Mouse (Mus musculus): ENCODE measurements at regions not wholly inside any gene's neighbourhood (a gene's known extent, or its start where the extent isn't known, plus 50 kb on each side); places are given as distances from the start of the nearest gene placed in this dataset.
A peak's percentile ranks its signal among the peaks of the same experiment; 100 is the strongest.

GRCm38 (mm10) chr8:113250264-113250663 is 385.1 kb upstream of the Mon1b start:
- no peak for DNase-seq

- no peak for DNase-seq
Observed at GRCm38 (mm10) chr8:113254076-113254475, 381.3 kb upstream of the Mon1b start.

GRCm38 (mm10) chr8:113259477-113259876 is 375.9 kb upstream of the Mon1b start:
- DNase-seq = no peak

GRCm38 (mm10) chr8:113263296-113263695 is 372.1 kb upstream of the Mon1b start:
- no peak for DNase-seq

- DNase-seq = no peak
Observed at GRCm38 (mm10) chr8:113271262-113271661, 364.1 kb upstream of the Mon1b start.

GRCm38 (mm10) chr8:113300273-113300843 is 335.0 kb upstream of the Mon1b start:
- DNase-seq = no peak

DNA sequence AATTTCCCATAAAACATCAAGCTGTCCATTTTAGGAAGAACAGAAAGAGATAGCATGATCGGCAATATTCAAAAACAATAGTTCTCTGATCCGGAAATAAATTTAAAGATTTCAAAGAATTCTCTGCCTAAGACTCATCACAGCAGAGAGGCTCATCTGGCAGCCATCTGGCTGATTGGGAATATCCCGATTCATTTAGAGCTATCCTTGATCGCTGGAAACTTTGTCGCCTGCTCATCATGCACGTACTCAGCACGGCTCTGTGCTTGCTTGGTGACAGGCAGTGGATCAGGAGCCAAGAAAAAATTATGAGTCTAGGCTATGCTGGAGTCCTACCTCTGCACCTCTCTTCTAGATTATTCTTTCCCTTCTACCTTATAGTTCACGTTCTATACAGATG is 332.0 kb upstream of the Mon1b start:
- DNase-seq = no peak

DNA sequence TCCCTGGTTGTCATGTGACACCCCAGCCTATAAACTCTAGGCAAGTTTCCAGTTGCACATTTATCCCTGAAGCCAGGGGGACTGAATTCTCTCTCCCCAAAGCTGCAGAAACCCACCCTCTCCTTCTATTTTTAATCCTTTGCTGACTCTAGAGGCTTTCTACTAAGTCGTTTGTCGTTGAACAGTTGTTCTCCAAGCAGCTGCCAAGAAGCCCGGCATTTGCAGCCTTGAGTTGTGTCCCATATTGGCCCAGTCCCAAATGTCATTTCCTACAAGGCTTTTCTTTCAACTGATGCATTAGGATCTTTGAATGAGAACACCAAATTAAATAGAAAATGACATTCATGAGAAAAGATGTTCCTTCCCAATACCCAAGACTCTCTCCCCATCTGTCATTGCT is 318.2 kb upstream of the Mon1b start:
- peak; percentile 23 to 25 for DNase-seq

- DNase-seq = peak in 1 of 2 experiments; percentile 2
Observed at GRCm38 (mm10) chr8:113331576-113331975, 303.8 kb upstream of the Mon1b start.

GRCm38 (mm10) chr8:113341306-113341705 is 294.1 kb upstream of the Mon1b start:
- DNase-seq = no peak

- no peak for DNase-seq
Observed at GRCm38 (mm10) chr8:113361900-113362299, 273.5 kb upstream of the Mon1b start.

DNA sequence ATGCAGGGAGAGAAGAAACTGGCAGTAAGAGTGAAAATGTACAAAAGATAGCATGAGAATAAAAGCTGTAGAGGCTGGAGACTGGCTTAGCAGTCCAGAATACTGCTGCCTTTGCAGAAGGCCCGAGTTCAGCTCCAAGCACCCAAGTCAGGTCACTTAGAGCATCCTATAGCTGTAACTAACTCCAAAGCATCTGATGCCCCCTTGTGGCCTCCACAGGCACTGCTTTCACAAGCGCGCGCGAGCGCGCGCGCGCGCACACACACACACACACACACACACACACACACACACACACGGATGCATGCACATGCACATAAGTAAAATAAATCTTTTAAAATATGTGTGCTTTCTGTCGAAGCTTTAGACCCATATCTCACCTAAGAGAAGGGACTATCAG is 271.2 kb upstream of the Mon1b start:
- no peak for DNase-seq

DNA sequence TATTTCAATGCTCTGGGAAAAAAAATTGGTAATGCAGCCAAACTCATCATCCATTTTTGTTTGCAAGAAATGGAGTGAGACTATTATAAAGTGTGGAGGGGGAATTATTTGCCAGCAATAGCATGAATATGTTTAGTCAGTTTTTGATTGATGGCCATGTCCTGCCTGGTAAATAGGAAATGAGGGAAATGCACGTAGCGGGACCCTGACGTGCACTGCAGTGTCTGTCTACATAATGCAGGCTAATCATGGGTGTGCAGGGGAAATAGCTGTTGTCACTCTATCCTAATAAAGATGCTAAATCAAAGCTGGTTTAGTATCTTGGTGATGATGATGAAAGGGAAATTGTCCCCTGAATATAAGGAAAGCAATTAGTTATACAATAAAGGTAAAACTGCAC is 251.9 kb upstream of the Mon1b start:
- DNase-seq = no peak

GRCm38 (mm10) chr8:113383974-113384373 is 251.4 kb upstream of the Mon1b start:
- peak in 1 of 2 experiments; percentile 2 for DNase-seq

- no peak for DNase-seq
Observed at GRCm38 (mm10) chr8:113389504-113389903, 245.9 kb upstream of the Mon1b start.

GRCm38 (mm10) chr8:113390038-113390437 is 245.3 kb upstream of the Mon1b start:
- DNase-seq = no peak

DNA sequence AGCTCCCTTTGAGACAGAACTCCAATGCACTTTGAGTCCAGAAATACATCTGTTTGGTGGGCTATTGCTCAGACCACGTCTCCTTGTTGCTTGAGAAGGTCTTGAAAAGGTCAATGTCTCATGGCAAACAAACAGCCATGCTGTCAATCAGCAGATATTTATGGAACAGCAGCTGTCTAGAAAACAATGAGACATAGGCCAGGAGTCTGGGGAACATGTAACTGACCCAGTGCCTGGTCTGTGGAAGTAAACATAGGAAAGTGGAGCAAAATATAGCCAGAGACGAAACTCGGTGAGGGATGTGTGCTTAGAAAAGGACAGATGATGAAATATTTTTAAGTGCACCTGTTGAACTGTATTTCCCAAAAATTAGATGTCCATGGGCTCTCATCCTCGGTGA is 241.1 kb upstream of the Mon1b start:
- DNase-seq = no peak

DNA sequence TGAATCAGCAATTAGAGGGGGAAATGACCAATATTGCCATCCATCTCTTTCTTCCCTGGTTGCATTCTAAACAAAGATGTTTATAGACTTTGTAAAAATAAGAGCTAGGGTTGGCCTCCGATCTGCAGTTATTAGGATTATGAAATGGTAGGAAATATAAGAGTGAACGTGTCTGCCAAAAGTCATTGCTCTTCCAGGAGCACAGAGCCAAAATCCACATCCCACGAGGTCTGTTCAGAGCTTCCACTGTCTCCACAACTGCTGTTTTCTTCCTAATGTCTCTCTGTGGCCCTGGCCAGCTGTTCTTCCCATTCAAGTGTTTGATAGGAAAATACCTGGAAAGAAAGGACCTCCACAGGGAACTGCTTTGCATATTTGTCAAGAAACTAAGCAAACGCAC is 230.2 kb upstream of the Mon1b start:
- peak; percentile 6 to 20 for DNase-seq

GRCm38 (mm10) chr8:113419352-113419751 is 216.0 kb upstream of the Mon1b start:
- DNase-seq = no peak

GRCm38 (mm10) chr8:113422651-113423050 is 212.7 kb upstream of the Mon1b start:
- DNase-seq = no peak

GRCm38 (mm10) chr8:113439088-113439487 is 196.3 kb upstream of the Mon1b start:
- DNase-seq = no peak

GRCm38 (mm10) chr8:113454022-113454421 is 181.4 kb upstream of the Mon1b start:
- no peak for DNase-seq

- DNase-seq = no peak
Observed at GRCm38 (mm10) chr8:113464625-113465024, 170.8 kb upstream of the Mon1b start.

DNA sequence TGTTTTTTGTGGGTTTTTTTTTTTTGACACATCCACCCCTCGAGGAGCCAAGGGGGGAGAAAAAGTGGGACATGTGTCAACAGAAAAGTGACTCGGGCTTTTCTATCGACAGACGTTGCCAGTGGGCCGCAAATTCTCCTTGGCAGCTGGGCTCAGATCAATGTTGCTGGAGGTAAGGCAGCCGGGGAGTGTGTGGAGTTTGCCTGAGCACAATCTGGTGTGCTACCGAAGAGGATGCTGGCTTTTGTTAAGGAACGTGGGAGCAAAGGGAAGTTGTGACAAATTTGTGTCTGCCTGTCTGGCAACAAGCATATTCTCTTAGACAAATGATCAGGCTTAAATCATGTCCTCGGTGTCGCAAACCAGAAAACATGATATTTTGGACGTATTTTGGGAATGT is 170.2 kb upstream of the Mon1b start:
- DNase-seq = no peak

DNA sequence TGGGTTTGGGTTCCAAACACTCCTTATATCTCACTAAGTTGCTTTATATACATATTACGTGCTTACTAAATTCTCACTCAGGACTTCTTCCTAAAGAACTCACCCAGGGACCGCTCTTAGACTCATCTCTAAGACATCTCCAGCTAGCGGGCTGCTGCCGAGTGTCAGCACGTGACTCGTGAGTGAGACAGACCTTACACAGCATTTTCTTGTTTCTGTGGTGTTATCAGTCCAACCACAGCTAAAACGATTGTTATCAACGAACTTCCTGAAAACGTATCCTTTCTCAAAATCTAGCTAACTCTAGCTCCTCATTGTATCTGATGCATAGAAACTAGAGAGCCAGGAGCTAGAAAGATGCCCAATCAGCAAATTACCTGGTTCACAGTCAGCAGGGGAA is 168.7 kb upstream of the Mon1b start:
- no peak for DNase-seq

Measured in kidney, postnatal 4 days (tissue).